Mouse (Mus musculus) lung, embryonic 16.5 days (tissue): ENCODE measurements around the gene Fnbp1. TPM values are rescaled to one million over a fixed set of nuclear protein-coding genes. Genes with fewer than 3 reads are reported as not detected.
A peak's percentile ranks its signal among the peaks of the same experiment; 100 is the strongest.
"Not testable (repeated sequence)": the region's sequence is repeated elsewhere in the genome, so short reads cannot be mapped to it uniquely, and the experiment has no call there.

Experiments
- ATAC-seq: fragments of 200-750 bp; cut with Nextera tagmentation; 2 replicates; pipeline ENCODE4 v1.8.0; 2017; ENCODE audit warnings: low read depth, mild to moderate bottlenecking, moderate library complexity
- H3K27ac ChIP-seq: fragments of 300-500 bp; sonication (generic); 2 replicates; pipeline ENCODE4 v1.5.1; 2014; ENCODE audit warnings: mild to moderate bottlenecking, control low read depth, low read length
- H3K27me3 ChIP-seq: fragments of 300-500 bp; sonication (generic); 2 replicates; pipeline ENCODE4 v1.6.1; 2014; ENCODE audit warnings: low read depth, low read length, mixed read lengths; ENCODE audit not compliant: control insufficient read depth, insufficient read depth
- H3K36me3 ChIP-seq: fragments of 300-500 bp; sonication (generic); 2 replicates; pipeline ENCODE4 v1.6.1; 2014; ENCODE audit warnings: low read length; ENCODE audit not compliant: control insufficient read depth, insufficient read depth
- H3K4me1 ChIP-seq: fragments of 300-500 bp; sonication (generic); replicated peaks from 2 replicates; pipeline ENCODE4 v1.6.1; 2014; ENCODE audit warnings: low read length, mixed read lengths; ENCODE audit not compliant: control insufficient read depth, insufficient read depth
- H3K4me2 ChIP-seq: fragments of 300-500 bp; sonication (generic); 2 replicates; pipeline ENCODE4 v1.6.1; 2014; ENCODE audit warnings: low read depth, low read length, control low read depth
- H3K4me3 ChIP-seq: fragments of 300-500 bp; sonication (generic); 2 replicates; pipeline ENCODE4 v1.5.1; 2014; ENCODE audit warnings: mild to moderate bottlenecking, low read length, control low read depth
- H3K9ac ChIP-seq: fragments of 300-500 bp; sonication (generic); 2 replicates; pipeline ENCODE4 v1.6.1; 2014; ENCODE audit warnings: low read length, control low read depth
- H3K9me3 ChIP-seq: fragments of 300-500 bp; sonication (generic); 2 replicates; pipeline ENCODE4 v1.6.1; 2016; ENCODE audit warnings: low read length; ENCODE audit not compliant: control insufficient read depth
- WGBS: fragments of 180-500 bp; shearing (Covaris S2); extraction: QIAGEN DNeasy Blood & Tissue Kit; methylation state at CpG from one replicate; pipeline ENCODE4 v1.1.7; 2014; 5-methylcytosine and 5-hydroxymethylcytosine counted together
- polyA plus RNA-seq: library from polyadenylated mRNA; unstranded; fragments of >200 nt; fragmentation: Nextera tagmentation; extraction: Ambion mirVana; gene quantifications from 2 replicates; pipeline ENCODE4 v1.2.1, GENCODE M21; 2015

Gene Fnbp1
- 15.6 and 18.1 TPM in 2 replicates for polyA plus RNA-seq

DNA sequence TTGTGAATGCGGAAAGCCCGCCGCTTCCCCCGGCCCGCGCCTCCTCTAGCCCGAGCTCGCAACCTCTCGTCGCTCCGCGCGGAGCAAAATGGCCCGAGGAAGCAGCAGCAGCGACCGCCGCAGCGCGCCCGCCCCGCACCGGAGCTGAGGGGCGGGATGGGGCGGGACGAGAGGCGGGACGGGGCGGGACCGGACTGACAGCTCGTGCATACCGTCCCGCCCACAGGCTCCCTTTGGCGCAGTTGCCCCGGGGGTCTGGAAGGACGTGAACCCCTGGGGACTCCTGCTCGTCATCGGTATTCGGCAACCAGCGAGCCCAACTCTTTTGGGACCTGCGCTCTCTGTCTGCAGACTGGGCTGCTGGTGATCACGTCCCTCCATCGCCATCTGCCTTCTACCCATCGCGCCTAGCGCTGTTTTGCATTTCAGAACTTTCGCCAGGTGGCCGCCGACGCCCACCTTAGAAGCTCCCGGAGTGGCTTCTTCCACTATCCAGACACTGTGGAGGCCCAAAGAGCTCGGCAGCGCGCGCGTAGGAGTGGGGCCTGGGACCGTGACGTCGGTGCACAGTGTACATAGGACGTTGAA lies at the start of gene Fnbp1:
TSS of gene Fnbp1 (minus strand) at position 142 of the 588 bp plus-strand sequence.
- Histone ChIP-seq H3K27ac (peak within 1 kb of the TSS; percentile 60), H3K9ac (peak within 1 kb of the TSS; percentile 90), H3K4me2 (peak within 1 kb of the TSS; percentile 96), H3K9me3 (no peaks in the 10 kb centered on the region), H3K27me3 (no peaks in the 10 kb centered on the region), H3K36me3 (peaks cover 3% of the 10 kb centered on the region; the same call in 1 of the 2 replicates), H3K4me1 (peaks cover 9% of the 10 kb centered on the region), H3K4me3 (peak within 1 kb of the TSS; percentile 92)
- under 1% methylated on average over 58 of the region's 59 CpGs for WGBS
- peak; percentile 96 for ATAC-seq

DNA sequence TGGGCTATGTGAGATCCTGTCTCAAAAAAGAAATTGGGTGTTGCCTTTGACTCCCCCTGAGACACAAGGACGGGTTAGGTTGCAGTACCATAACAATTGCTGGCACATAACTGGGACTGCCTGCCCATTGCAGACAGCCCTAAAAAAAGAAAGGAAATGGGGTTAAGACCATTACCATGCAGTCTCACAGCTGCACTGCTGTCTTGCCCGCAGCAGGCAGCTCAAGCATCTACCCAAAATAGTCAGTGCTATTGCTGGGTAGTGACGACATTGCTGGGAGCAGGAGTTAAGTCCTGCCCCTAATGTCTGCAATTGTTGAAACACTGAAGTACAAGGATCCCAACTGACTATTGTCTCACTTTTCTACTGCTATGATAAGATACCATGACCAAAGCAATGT lies 47.8 kb upstream of the Fnbp1 start:
- no peak for ATAC-seq
- Histone ChIP-seq H3K9ac (no peak overlapping the region), H3K9me3 (no peaks in the 10 kb centered on the region), H3K4me3 (no peak overlapping the region), H3K27me3 (no peaks in the 10 kb centered on the region), H3K36me3 (peaks cover 31% of the 10 kb centered on the region), H3K4me2 (no peak overlapping the region), H3K4me1 (no peaks in the 10 kb centered on the region), H3K27ac (no peak overlapping the region)
- WGBS = 89% methylated on average over 3 of the region's 3 CpGs

DNA sequence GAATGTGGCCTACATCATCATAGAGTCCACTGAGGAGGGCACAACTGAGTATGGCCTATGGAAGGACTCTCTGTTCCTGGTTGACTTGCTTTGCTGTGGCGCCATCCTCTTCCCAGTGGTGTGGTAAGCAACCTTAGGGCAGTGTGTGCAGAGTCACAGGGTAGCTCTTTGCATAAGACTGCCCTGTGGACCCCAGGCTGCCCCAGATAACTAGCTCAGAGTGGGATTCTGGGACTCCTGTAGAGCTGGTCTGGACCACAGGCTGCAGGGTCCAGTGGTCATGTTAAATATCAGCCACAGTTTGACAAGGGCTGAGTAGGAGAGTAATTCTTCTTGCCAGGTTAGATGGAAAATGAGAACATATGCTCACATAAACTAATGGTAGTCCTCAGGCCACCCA lies 46.9 kb upstream of the Fnbp1 start:
- 95% methylated on average over 1 of the region's 1 CpGs for WGBS
- Histone ChIP-seq H3K27ac (no peak overlapping the region), H3K27me3 (no peaks in the 10 kb centered on the region), H3K9ac (no peak overlapping the region), H3K4me3 (no peak overlapping the region), H3K9me3 (no peaks in the 10 kb centered on the region), H3K4me1 (no peaks in the 10 kb centered on the region), H3K36me3 (peaks cover 37% of the 10 kb centered on the region), H3K4me2 (no peak overlapping the region)
- ATAC-seq = no peak

DNA sequence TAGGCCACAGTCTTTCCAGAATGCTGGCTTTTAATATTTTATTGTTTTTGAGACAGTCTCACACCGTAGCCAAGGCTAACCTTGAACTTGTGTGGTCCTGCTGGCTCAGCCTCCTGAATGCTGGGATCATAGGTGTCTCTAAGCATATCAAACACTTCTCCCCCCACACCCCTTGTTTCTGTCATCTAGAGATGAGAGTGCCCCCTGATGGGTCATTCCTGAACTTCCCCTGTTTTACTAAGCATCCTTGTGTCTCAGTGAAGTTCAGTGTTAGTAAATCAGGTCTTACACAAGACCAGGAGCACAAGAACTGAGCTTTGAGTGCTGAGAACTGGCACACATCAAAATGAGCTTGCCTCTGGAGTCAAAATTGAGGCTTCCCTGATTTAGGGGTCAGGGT lies 42.0 kb upstream of the Fnbp1 start:
- 87% methylated on average over 1 of the region's 1 CpGs for WGBS
- ATAC-seq = no peak
- Histone ChIP-seq H3K4me1 (no peaks in the 10 kb centered on the region; the same call in 1 of the 2 replicates), H3K9ac (no peak overlapping the region), H3K4me3 (no peak overlapping the region), H3K27me3 (no peaks in the 10 kb centered on the region), H3K36me3 (peaks cover 32% of the 10 kb centered on the region), H3K4me2 (no peak overlapping the region), H3K9me3 (no peaks in the 10 kb centered on the region), H3K27ac (no peak overlapping the region)

DNA sequence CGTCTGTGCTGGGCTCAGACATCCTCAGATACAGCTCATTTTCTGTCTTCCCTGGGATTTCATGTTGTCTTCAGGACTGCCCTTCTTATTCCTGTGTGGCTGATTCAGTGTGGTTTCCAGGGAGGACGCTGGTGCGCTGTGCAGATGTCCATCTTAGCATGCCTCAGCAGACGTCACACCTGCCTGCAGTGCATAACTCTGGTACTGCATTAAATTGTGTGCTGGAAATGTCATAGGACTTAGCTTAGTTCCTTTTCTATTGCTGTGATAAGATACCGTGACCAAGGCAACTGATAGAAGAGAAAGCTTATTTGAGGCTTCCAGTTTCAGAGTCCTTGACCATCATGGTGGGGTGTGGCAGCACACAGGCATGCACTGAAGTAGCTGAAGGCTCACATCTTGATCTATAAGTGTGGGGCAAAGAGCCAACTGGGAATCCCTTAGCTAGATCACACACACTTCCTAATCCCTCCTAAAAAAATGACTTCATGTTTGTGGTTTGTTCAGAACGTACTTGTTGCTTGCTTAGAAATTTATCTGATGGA lies 41.0 kb upstream of the Fnbp1 start:
- H3K27me3 ChIP-seq = no peaks in the 10 kb centered on the region
- H3K4me3 ChIP-seq = no peak overlapping the region
- H3K9ac ChIP-seq = no peak overlapping the region
- 84% methylated on average over 6 of the region's 6 CpGs for WGBS
- H3K9me3 ChIP-seq = no peaks in the 10 kb centered on the region
- peaks cover 36% of the 10 kb centered on the region for H3K36me3 ChIP-seq
- no peak for ATAC-seq
- no peak overlapping the region for H3K27ac ChIP-seq
- H3K4me1 ChIP-seq = no peaks in the 10 kb centered on the region; the same call in 1 of the 2 replicates
- H3K4me2 ChIP-seq = no peak overlapping the region

DNA sequence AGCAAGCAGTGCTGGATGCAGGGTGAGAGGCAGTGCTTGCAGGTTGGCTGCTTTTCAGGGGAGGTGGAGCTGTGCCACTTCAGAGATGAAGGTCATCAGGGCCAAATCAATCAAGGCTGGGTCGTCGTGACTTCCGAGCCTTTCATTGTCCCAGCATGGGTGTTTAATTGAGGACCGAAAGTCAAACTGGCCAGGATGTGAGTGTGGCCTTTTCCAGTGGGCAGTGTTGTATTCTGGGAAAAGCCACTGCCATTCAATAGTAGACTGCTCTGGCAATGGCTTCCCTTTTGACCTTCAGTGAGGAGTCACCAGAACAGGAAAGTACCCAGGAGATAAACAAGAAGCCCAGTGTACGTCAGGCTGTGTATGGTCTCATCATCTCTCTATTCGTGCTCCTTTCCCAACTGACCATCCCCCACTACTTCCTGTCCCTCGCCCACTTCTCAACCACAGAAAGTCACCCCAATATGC lies 38.3 kb upstream of the Fnbp1 start:
- Histone ChIP-seq H3K9ac (no peak overlapping the region), H3K4me3 (no peak overlapping the region), H3K4me2 (no peak overlapping the region), H3K4me1 (no peaks in the 10 kb centered on the region; the same call in 1 of the 2 replicates), H3K36me3 (peaks cover 54% of the 10 kb centered on the region), H3K9me3 (no peaks in the 10 kb centered on the region), H3K27me3 (no peaks in the 10 kb centered on the region), H3K27ac (no peak overlapping the region)
- WGBS = 48% methylated on average over 7 of the region's 7 CpGs
- ATAC-seq = no peak

GRCm38 (mm10) chr2:31179471-31179870 lies 37.7 kb upstream of the Fnbp1 start:
- no peak overlapping the region for H3K4me3 ChIP-seq
- H3K9ac ChIP-seq = no peak overlapping the region
- peaks cover 53% of the 10 kb centered on the region for H3K36me3 ChIP-seq
- H3K9me3 ChIP-seq = no peaks in the 10 kb centered on the region
- H3K4me1 ChIP-seq = no peaks in the 10 kb centered on the region; the same call in 1 of the 2 replicates
- no peaks in the 10 kb centered on the region for H3K27me3 ChIP-seq
- no peak overlapping the region for H3K27ac ChIP-seq
- no peak overlapping the region for H3K4me2 ChIP-seq
- no peak for ATAC-seq
- 71% methylated on average over 7 of the region's 7 CpGs for WGBS

- not testable (repeated sequence) for ATAC-seq, H3K9ac ChIP-seq, H3K4me1 ChIP-seq, H3K27ac ChIP-seq, H3K9me3 ChIP-seq, H3K4me2 ChIP-seq, H3K27me3 ChIP-seq, H3K4me3 ChIP-seq
- 79% methylated on average over 6 of the region's 6 CpGs for WGBS
- H3K36me3 ChIP-seq = peaks cover 47% of the 10 kb centered on the region
Observed at GRCm38 (mm10) chr2:31178593-31178992, 36.8 kb upstream of the Fnbp1 start.

DNA sequence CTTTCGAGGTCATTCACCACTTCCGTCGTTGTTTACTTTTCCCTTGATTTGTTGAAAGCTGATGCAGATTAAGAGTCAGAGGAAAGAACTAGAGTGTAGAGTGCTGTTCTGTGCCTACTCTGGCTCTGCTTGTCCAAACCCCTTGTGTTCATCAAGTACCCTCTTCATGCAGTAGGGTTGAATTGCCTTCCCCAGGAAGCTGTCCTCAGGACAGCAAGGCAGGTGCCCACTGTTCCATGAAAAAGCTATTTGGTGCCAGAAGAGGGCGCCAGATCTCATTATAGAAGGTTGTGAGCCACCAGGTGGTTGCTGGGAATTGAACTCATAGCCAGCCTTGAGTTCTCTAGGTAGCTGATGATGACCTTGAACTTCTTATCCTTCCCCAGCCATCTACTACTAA lies 31.5 kb upstream of the Fnbp1 start:
- ATAC-seq = peak; percentile 53; the same call in 1 of the 2 replicates
- no peak overlapping the region for H3K9ac ChIP-seq
- H3K4me3 ChIP-seq = no peak overlapping the region
- H3K27me3 ChIP-seq = no peaks in the 10 kb centered on the region
- peaks cover 11% of the 10 kb centered on the region for H3K4me1 ChIP-seq
- peaks cover 64% of the 10 kb centered on the region for H3K36me3 ChIP-seq
- H3K27ac ChIP-seq = no peak overlapping the region
- 48% methylated on average over 4 of the region's 4 CpGs for WGBS
- H3K4me2 ChIP-seq = no peak overlapping the region
- no peaks in the 10 kb centered on the region for H3K9me3 ChIP-seq
